Mouse (Mus musculus): ENCODE measurements at regions not wholly inside any gene's neighbourhood (a gene's known extent, or its start where the extent isn't known, plus 50 kb on each side); places are given as distances from the start of the nearest gene placed in this dataset.

DNA sequence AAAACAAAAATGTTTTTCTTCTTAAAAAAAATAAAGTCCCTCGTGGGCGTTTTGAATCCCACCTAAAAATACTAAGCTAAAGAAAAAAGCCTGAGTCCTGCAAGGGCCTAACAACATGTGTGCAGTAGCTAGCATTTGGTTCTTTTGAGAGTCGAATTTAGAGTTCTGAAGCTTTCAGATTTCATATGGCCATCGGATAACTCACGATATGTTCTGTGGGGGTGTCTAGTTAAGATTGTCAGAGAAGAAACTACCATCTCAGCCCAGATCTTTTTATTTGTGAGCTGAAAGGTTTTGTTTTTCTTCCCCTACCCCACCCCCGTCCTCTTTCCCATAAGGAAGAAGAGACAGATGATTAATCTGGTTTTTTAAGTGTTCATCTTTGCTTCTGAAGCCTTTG, 327.8 kb downstream of the Slc4a3 start:
- Histone ChIP-seq H3K4me3 (ENCODE audit: insufficient read depth, low read depth, low read length) (no peak overlapping the region), H3K27ac (replicated peaks; ENCODE audit: low read depth, low read length) (no peak overlapping the region), H3K4me1 (ENCODE audit: control insufficient read depth, insufficient read depth, insufficient read length, low read length) (no peaks in the 10 kb centered on the region)

DNA sequence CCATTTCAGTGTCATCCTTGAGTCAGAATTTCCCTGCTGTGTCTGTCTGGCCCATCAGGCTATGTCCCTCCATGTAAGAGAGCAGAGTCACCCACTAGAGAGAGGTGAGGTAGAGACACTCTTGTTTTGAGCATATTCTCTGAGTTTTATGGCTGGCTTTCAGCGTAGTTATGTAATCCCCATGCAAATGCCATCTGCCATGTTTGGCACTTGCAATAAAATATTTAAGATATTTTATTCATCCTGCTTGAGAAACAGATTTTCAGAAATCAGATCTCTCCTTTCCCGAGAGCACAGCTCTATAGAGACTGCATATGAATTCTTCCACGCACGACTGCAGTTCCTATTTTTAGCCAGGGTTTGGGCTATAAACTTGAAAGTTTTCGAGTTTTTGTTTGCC, 331.1 kb downstream of the Slc4a3 start:
- no peaks in the 10 kb centered on the region for H3K4me1 ChIP-seq (ENCODE audit: control insufficient read depth, insufficient read depth, insufficient read length, low read length)
- no peak overlapping the region for H3K4me3 ChIP-seq (ENCODE audit: insufficient read depth, low read depth, low read length)
- H3K27ac ChIP-seq (replicated peaks; ENCODE audit: low read depth, low read length), result no peak overlapping the region

DNA sequence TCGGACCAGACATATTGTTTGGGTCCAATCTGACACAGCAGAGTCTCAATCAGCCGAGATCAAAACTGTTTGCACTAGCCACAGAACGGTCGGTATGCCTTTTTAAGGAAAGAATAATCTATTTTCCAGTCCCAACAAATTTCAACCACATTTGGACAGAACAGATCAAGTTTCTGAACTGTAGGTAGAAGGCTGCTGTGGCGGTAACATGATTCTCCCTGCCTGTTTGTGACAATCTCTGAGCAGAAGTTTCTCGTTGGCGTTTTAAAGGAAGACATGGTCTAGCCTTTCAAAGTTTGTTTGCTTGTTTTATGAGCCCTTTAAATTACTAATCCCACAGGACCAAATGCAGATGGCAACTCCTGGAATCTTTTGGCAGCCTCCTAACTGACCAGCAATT, 339.6 kb downstream of the Slc4a3 start:
- Histone ChIP-seq H3K4me3 (ENCODE audit: insufficient read depth, low read depth, low read length) (no peak overlapping the region), H3K4me1 (ENCODE audit: control insufficient read depth, insufficient read depth, insufficient read length, low read length) (no peaks in the 10 kb centered on the region), H3K27ac (replicated peaks; ENCODE audit: low read depth, low read length) (no peak overlapping the region)

DNA sequence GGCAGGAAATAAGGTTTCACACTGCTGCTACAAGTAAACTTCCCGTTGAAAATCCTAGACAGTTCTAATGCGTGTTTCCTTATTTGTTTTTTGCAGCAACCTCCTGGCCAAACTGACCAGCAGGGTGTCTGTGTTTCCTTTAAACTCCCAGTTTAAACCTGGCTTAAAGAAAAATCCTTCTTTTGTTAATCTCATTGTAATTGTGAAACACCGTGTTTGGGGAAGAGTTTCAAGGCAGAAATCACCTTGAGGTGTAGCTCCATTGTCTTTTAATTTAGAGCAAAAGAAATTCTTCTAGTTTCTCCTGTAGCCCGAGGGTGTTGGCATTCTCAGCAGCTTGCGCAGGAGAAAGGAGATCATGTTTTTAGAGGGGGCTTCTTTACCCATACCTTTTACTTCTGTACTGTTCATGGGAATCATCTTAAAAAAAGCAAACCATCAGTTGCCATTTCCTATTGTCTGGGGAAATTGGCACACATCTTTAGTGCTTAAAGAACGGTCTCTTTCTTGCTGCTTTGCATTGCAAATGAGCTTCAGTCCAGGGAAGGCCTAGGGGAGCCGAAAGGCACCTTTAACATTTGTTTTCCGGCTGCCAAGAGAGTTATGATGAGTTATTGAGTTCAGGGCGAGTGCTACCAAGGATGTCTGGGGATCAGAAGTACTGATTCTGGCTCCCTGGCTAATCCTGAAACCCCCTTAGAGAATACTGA, 342.6 kb downstream of the Slc4a3 start:
- no peak overlapping the region for H3K27ac ChIP-seq (replicated peaks; ENCODE audit: low read depth, low read length)
- no peak overlapping the region for H3K4me3 ChIP-seq (ENCODE audit: insufficient read depth, low read depth, low read length)

DNA sequence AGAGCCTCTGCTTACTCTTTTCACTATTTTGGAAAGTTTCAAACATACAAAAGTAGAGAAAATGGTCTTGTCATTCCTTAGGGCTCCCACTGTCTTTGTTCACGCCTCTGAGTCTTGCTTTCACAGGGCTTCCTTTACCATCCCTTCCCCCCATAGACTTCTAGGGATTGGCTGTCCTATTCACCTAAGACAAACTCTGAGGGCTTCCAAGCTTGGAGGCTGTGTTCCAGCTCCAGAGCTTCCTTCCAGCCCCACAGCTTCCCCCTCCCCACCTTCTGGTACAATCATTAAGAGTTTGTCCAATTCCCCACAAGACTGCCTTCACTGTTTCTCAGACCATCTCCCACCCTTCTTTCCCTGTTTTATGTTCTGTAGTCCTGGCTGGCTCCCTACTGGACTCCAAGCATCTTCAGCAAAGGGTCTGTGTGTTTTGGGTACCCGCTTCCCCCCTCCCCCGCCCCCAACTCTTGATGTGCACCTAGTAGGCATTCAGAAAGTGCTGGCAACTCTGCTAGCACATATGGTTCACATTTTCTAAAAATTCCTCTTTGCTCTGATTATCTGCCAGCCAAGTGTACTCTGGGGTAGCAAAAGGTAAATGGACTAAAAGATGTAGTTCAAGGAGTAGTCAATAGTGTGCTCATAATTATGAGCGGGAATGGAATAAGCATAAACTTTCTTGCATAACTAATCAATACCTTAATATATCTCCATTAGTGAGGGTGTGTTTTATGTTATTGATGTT, 344.0 kb downstream of the Slc4a3 start:
- H3K27ac ChIP-seq (replicated peaks; ENCODE audit: low read depth, low read length), result no peak overlapping the region
- H3K4me3 ChIP-seq (ENCODE audit: insufficient read depth, low read depth, low read length), result no peak overlapping the region
- no peaks in the 10 kb centered on the region for H3K4me1 ChIP-seq (ENCODE audit: control insufficient read depth, insufficient read depth, insufficient read length, low read length)

More for the DNA sequence above, 342.6 kb downstream of the Slc4a3 start:
- H3K4me1 ChIP-seq (ENCODE audit: control insufficient read depth, insufficient read depth, insufficient read length, low read length), result no peaks in the 10 kb centered on the region

DNA sequence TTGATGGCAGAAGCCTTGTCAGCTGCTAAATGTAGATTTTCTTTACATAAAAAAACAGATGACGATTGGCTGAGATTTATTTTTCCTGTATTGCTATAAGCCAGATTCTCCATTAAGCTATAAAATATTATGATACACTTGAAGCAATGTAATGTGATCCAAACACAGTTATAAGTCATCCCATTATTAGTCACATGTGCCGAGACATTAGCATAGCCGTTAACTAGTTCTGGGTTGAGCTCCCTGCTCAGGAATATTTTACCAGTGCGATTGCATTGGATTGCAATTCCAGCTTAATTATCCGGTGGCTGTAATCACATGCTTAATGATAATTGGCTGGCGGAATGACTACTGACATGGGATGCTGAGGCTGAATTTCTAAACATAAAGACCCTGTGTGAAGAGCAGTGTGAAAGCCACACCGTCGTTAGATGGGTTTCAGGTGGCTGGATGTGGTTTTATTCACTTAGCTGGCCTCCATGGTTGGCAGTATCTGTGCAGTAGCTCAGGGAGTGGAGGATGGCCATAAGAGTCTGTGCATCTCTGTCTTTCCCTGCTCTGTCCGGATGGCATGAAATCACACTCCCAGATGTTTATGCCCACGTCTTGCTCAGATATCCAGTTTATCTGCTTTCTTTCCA, 344.7 kb downstream of the Slc4a3 start:
- no peak overlapping the region for H3K27ac ChIP-seq (replicated peaks; ENCODE audit: low read depth, low read length)
- H3K4me1 ChIP-seq (ENCODE audit: control insufficient read depth, insufficient read depth, insufficient read length, low read length), result no peaks in the 10 kb centered on the region
- no peak overlapping the region for H3K4me3 ChIP-seq (ENCODE audit: insufficient read depth, low read depth, low read length)

DNA sequence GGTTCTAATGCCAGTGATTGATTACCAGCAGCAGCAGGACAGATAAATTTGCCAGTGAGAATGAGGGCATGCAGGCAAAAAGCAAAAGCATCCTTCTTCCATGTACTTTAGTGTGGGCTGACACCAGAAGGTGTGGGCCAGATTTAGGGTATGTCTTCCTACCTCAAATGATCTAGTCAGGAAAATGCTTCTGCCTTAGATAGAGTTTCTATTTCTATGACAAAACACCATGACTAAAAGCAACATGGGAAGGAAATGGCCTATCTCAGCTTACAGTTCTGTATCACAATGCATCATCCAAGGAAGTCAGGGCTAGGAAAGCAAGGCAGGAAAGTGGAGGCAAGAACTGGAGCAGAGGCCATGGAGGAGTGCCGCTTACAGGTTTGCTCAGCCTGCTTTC, 349.5 kb downstream of the Slc4a3 start:
- no peak overlapping the region for H3K27ac ChIP-seq (replicated peaks; ENCODE audit: low read depth, low read length)
- no peak overlapping the region for H3K4me3 ChIP-seq (ENCODE audit: insufficient read depth, low read depth, low read length)
- H3K4me1 ChIP-seq (ENCODE audit: control insufficient read depth, insufficient read depth, insufficient read length, low read length), result no peaks in the 10 kb centered on the region

DNA sequence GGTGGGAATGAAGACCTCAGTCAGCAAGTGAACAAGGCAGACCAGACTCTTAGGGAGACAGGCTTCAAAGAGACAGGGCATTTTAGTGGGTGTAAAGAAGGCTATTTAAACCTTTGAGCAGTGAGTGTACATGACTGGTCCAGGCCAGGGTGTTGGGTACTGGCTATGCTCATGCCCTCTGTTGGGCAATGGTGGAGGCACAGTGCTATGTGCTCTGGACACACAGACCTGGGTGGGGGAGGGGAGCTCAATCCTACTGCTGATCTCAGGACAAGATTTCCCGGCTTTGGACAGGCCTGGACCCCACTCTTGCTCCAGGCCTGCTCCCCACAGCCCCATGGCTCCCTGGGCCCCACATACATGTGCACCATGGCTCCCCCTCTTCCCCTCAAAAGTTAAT, 355.1 kb downstream of the Slc4a3 start:
- H3K27ac ChIP-seq (replicated peaks; ENCODE audit: low read depth, low read length), result no peak overlapping the region
- no peak overlapping the region for H3K4me3 ChIP-seq (ENCODE audit: insufficient read depth, low read depth, low read length)
- H3K4me1 ChIP-seq (ENCODE audit: control insufficient read depth, insufficient read depth, insufficient read length, low read length), result no peaks in the 10 kb centered on the region

DNA sequence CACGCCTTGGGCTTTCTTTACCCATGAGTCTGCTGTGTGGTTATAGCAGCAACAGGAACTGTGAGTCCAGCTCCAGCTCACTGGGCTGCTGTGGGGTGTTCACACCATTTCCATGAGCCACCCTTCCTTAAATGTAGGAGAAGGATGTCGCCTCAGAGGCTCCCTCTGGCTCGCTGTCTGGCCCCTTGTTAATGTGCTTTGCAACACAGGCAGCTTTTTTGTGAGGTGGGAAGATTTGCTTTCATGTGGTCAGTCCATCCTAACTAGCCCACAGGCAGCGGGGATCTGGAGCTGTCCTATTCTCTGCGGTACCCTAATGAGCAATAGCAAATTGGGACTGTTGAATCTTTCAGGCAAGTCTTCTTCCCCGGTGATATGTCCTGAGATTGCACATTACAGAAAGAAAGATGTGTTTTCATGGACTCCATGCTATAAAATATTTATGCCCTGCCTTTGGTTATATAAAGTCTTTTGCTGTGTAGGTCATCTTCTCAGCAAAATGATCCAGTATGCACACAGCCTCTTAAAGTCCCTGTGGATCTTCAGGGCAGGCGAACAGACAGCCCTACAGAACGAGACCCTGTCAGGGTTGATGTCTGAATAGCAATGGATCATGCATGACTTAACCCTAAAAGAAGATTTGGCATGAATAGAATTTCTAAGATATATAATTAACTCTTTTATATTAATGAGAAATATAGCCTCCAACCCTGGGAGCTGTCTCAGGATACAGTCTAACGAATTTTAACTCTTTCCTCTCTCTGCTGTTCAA, 359.8 kb downstream of the Slc4a3 start:
- H3K4me1 ChIP-seq (ENCODE audit: control insufficient read depth, insufficient read depth, insufficient read length, low read length), result no peaks in the 10 kb centered on the region
- H3K27ac ChIP-seq (replicated peaks; ENCODE audit: low read depth, low read length), result no peak overlapping the region
- no peak overlapping the region for H3K4me3 ChIP-seq (ENCODE audit: insufficient read depth, low read depth, low read length)

DNA sequence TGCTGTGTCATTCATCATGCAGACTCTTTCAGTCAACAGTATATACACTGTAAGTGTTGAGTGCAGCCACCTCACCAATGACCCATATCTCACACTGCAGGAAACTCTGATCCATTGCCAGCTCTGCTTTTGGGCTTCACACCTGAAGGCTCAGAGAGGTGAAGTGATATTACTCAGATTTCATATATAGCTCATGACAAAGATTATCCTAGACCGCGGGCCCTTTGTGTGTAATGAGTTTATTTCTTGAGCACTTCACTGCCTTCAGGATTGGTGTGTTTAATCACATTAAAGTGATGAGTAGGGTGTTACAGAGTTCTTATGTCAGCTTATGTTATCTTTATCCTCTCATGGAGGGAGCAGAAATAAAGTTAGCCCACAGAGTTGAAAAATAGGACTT, 369.2 kb downstream of the Slc4a3 start:
- Histone ChIP-seq H3K4me3 (ENCODE audit: insufficient read depth, low read depth, low read length) (no peak overlapping the region), H3K27ac (replicated peaks; ENCODE audit: low read depth, low read length) (no peak overlapping the region), H3K4me1 (ENCODE audit: control insufficient read depth, insufficient read depth, insufficient read length, low read length) (no peaks in the 10 kb centered on the region)

DNA sequence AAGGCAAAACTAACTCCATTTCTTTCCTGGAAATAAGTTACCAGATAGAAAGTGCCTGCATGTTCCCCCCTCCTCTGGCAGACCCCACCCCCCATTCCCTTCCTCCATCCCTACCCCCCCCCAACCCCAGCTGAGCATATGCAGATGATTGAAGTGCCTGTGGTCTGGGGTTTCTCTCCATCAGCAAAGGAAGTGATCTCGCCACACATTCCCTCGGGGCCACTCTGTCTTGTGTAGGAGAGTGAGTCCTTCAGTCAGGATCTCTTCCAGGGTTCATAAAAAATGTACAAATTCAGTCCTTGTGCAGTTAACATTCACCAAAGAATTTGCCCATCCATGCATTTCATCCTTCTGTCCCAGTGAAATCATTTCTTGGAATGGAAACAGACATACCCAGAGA, 370.1 kb downstream of the Slc4a3 start:
- Histone ChIP-seq H3K4me3 (ENCODE audit: insufficient read depth, low read depth, low read length) (no peak overlapping the region), H3K27ac (replicated peaks; ENCODE audit: low read depth, low read length) (no peak overlapping the region), H3K4me1 (ENCODE audit: control insufficient read depth, insufficient read depth, insufficient read length, low read length) (no peaks in the 10 kb centered on the region)

DNA sequence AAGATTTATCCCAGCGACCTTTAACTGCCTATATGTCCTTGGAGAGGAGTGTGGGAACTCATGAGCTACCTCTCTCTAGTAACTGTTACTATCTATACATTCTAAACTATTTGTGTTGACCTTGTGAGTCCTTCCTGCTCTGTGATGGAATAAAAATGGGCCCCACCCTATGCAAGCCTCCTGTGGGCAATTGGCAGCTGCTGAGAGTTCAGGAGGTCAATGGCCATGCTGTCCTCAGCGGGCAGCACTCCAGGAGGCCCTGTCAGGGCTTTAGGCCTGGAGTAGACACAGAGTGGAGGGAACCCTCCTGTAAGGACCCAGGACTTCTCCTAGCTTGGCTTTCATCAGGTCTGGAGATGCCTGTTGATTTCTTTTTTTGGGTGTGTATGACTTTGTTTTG, 373.1 kb downstream of the Slc4a3 start:
- H3K4me1 ChIP-seq (ENCODE audit: control insufficient read depth, insufficient read depth, insufficient read length, low read length), result no peaks in the 10 kb centered on the region
- H3K27ac ChIP-seq (replicated peaks; ENCODE audit: low read depth, low read length), result no peak overlapping the region
- no peak overlapping the region for H3K4me3 ChIP-seq (ENCODE audit: insufficient read depth, low read depth, low read length)

DNA sequence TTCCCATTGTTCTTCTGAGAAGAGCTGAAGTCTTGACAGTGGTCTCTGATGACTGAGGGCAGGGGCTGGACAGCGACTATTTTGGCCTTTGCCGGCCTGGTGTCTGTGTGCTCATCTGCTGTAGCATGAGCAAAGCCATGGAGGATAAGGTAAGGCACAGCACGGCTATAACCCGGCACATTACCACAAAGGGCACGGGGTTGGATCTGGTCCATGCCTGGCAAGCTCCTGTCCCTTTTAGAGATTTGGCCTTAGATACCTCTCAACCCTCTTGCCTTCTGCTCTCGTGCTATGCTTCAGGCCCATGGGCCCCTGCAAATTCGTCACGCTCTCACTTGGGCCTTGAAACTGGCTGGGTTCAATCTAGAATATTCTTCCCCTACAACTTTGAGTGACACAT, 379.0 kb downstream of the Slc4a3 start:
- H3K4me3 ChIP-seq (ENCODE audit: insufficient read depth, low read depth, low read length), result no peak overlapping the region
- H3K4me1 ChIP-seq (ENCODE audit: control insufficient read depth, insufficient read depth, insufficient read length, low read length), result no peaks in the 10 kb centered on the region
- no peak overlapping the region for H3K27ac ChIP-seq (replicated peaks; ENCODE audit: low read depth, low read length)

DNA sequence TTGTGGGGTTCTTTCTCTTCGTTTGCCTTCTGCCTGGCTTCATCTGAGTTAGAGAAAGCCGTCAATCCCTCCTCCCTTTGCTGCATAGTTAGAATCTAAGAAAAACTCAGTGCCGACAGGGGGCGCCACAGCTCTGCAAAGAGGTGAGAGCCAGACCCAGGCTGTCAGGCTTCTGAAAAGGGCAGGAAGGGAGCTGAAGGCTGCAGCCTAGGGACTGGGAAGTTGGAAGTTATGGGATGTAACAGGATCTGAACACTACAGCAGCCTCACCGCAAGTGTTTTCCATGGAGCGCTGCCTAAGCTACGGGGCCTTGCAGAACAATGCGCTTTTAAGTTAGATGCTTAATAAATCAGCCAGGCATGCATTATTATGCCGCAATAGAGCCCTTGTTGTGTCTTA, 379.7 kb downstream of the Slc4a3 start:
- Histone ChIP-seq H3K4me1 (ENCODE audit: control insufficient read depth, insufficient read depth, insufficient read length, low read length) (no peaks in the 10 kb centered on the region), H3K4me3 (ENCODE audit: insufficient read depth, low read depth, low read length) (no peak overlapping the region), H3K27ac (replicated peaks; ENCODE audit: low read depth, low read length) (no peak overlapping the region)

DNA sequence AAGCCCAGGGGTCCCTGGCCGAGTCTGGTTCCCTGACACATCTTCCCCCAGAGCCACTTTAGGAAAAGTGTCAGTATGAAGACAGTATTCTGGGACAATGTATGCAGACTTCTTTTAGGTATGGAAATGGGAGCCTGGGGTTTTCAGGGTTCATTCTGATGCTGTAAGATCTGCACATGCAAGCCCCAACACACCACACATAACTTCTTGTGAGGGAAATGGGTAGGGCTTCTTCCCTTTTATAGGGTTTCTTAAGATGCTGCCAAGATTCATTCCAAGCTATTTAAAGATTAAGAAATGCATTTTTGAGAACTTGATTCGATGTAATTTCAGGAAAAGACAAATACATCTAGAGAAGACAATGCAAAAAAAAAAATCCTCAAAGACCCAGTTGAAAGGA, 385.8 kb downstream of the Slc4a3 start:
- no peak overlapping the region for H3K27ac ChIP-seq (replicated peaks; ENCODE audit: low read depth, low read length)
- H3K4me1 ChIP-seq (ENCODE audit: control insufficient read depth, insufficient read depth, insufficient read length, low read length), result no peaks in the 10 kb centered on the region
- no peak overlapping the region for H3K4me3 ChIP-seq (ENCODE audit: insufficient read depth, low read depth, low read length)

Data from brown adipose tissue, adult 24 weeks (tissue).